Mouse (Mus musculus): ENCODE measurements around the gene Slc1a4.

Slc1a4 gene

GRCm38 (mm10) chr11:20324006-20324405 is 8.5 kb downstream of the Slc1a4 start:
- DNase-seq: no peak

- no peak for DNase-seq
Observed at GRCm38 (mm10) chr11:20322366-20322765, 10.1 kb downstream of the Slc1a4 start.

GRCm38 (mm10) chr11:20320661-20321060 is 11.9 kb downstream of the Slc1a4 start:
- no peak for DNase-seq

GRCm38 (mm10) chr11:20318659-20319454 is 13.7 kb downstream of the Slc1a4 start:
- DNase-seq: no peak

GRCm38 (mm10) chr11:20313576-20313975 is 18.9 kb downstream of the Slc1a4 start:
- no peak for DNase-seq

- DNase-seq: no peak
Observed at GRCm38 (mm10) chr11:20309044-20309443, 23.5 kb downstream of the Slc1a4 start.

- no peak for DNase-seq
Observed at GRCm38 (mm10) chr11:20307409-20307808, 25.1 kb downstream of the Slc1a4 start.

- no peak for DNase-seq
Observed at GRCm38 (mm10) chr11:20305641-20306040, 26.9 kb downstream of the Slc1a4 start.

- peak; percentile 61 to 65 for DNase-seq
Observed at GRCm38 (mm10) chr11:20304341-20304740, 28.2 kb downstream of the Slc1a4 start.

GRCm38 (mm10) chr11:20301332-20301731 is 31.2 kb downstream of the Slc1a4 start:
- no peak for DNase-seq

- no peak for DNase-seq
Observed at GRCm38 (mm10) chr11:20300850-20301249, 31.7 kb downstream of the Slc1a4 start.

GRCm38 (mm10) chr11:20299900-20300299 is 32.6 kb downstream of the Slc1a4 start:
- no peak for DNase-seq

- no peak for DNase-seq
Observed at GRCm38 (mm10) chr11:20284463-20284862, 48.0 kb downstream of the Slc1a4 start.

- no peak for DNase-seq
Observed at GRCm38 (mm10) chr11:20282601-20283219, 49.8 kb downstream of the Slc1a4 start.

GRCm38 (mm10) chr11:20280982-20281381 is 51.5 kb downstream of the Slc1a4 start:
- no peak for DNase-seq

- no peak for DNase-seq
Observed at GRCm38 (mm10) chr11:20278702-20279101, 53.8 kb downstream of the Slc1a4 start.

GRCm38 (mm10) chr11:20277106-20277505 is 55.4 kb downstream of the Slc1a4 start:
- no peak for DNase-seq

- DNase-seq: no peak
Observed at GRCm38 (mm10) chr11:20275974-20276373, 56.5 kb downstream of the Slc1a4 start.

GRCm38 (mm10) chr11:20269885-20270284 is 62.6 kb downstream of the Slc1a4 start:
- DNase-seq: no peak

- no peak for DNase-seq
Observed at GRCm38 (mm10) chr11:20262628-20263380, 69.7 kb downstream of the Slc1a4 start.

GRCm38 (mm10) chr11:20254791-20255190 is 77.7 kb downstream of the Slc1a4 start:
- DNase-seq: no peak

- DNase-seq: no peak
Observed at GRCm38 (mm10) chr11:20253088-20253487, 79.4 kb downstream of the Slc1a4 start.
